Mouse (Mus musculus) gastrocnemius, adult 18-20 months (tissue): ENCODE results near the gene Nav1. TPM values are rescaled to one million over a fixed set of nuclear protein-coding genes. Genes with fewer than 3 reads are reported as not detected.

ENCODE experiments used
- DNase-seq: peaks from one replicate; pipeline ENCODE4 v3.0.0; 2021; ENCODE audit warnings: low spot score
- total RNA-seq, 2 experiments: library from RNA; stranded (reverse); gene quantifications; 2 replicates each; pipeline ENCODE4 v1.2.3; 2021

Nav1 gene
- total RNA-seq, 2 experiments from 2014 or later, result 8.4 to 11.4 TPM

- DNase-seq, result no peak
These were observed 86.4 kb downstream of the Nav1 start for GRCm38 (mm10) chr1:135520550-135521168.

GRCm38 (mm10) chr1:135518661-135519060 is 88.4 kb downstream of the Nav1 start:
- no peak for DNase-seq

GRCm38 (mm10) chr1:135517469-135517868 is 89.6 kb downstream of the Nav1 start:
- no peak for DNase-seq

GRCm38 (mm10) chr1:135516511-135517305 is 90.4 kb downstream of the Nav1 start:
- DNase-seq, result no peak

- DNase-seq, result no peak
These were observed 91.4 kb downstream of the Nav1 start for GRCm38 (mm10) chr1:135515633-135516238.

- DNase-seq, result no peak
These were observed 92.0 kb downstream of the Nav1 start for GRCm38 (mm10) chr1:135514913-135515632.

- DNase-seq, result no peak
These were observed 93.0 kb downstream of the Nav1 start for GRCm38 (mm10) chr1:135514046-135514445.

- no peak for DNase-seq
These were observed 93.6 kb downstream of the Nav1 start for GRCm38 (mm10) chr1:135513464-135513863.

GRCm38 (mm10) chr1:135510346-135510977 is 96.6 kb downstream of the Nav1 start:
- DNase-seq, result peak; percentile 50

- DNase-seq, result no peak
These were observed 97.7 kb downstream of the Nav1 start for GRCm38 (mm10) chr1:135509145-135510084.

- DNase-seq, result no peak
These were observed 98.8 kb downstream of the Nav1 start for GRCm38 (mm10) chr1:135508349-135508634.

- no peak for DNase-seq
These were observed 99.3 kb downstream of the Nav1 start for GRCm38 (mm10) chr1:135507572-135508348.

- no peak for DNase-seq
These were observed 101.6 kb downstream of the Nav1 start for GRCm38 (mm10) chr1:135505499-135505898.

- DNase-seq, result no peak
These were observed 103.7 kb downstream of the Nav1 start for GRCm38 (mm10) chr1:135503436-135503835.

- no peak for DNase-seq
These were observed 104.3 kb downstream of the Nav1 start for GRCm38 (mm10) chr1:135502750-135503149.

- DNase-seq, result no peak
These were observed 105.0 kb downstream of the Nav1 start for GRCm38 (mm10) chr1:135502135-135502534.

GRCm38 (mm10) chr1:135498455-135499358 is 108.4 kb downstream of the Nav1 start:
- no peak for DNase-seq

- DNase-seq, result no peak
These were observed 112.0 kb downstream of the Nav1 start for GRCm38 (mm10) chr1:135495048-135495447.

GRCm38 (mm10) chr1:135493862-135494261 is 113.2 kb downstream of the Nav1 start:
- no peak for DNase-seq
